Mouse (Mus musculus) embryo, embryonic 11 days (tissue): ENCODE measurements around the gene Dennd1c.
"Not testable (repeated sequence)": the region's sequence is repeated elsewhere in the genome, so short reads cannot be mapped to it uniquely, and the experiment has no call there.

Experiments used
- DNase-seq: peaks from one replicate; pipeline ENCODE4 v3.0.0-alpha.2; 2015

Dennd1c gene

GRCm38 (mm10) chr17:57094222-57094621 is 15.9 kb upstream of the Dennd1c start:
- DNase-seq, result no peak

- DNase-seq, result peak; percentile 75
These were observed 8.9 kb upstream of the Dennd1c start, which contains the start of gene Tubb4a for GRCm38 (mm10) chr17:57087049-57087832. TSS of gene Tubb4a (minus strand) at chr17:57087782.

- DNase-seq, result no peak
These were observed 7.8 kb upstream of the Dennd1c start for GRCm38 (mm10) chr17:57085970-57086757.

GRCm38 (mm10) chr17:57082481-57082880 is 4.2 kb upstream of the Dennd1c start:
- no peak for DNase-seq

- DNase-seq, result no peak
These were observed 3.0 kb upstream of the Dennd1c start for GRCm38 (mm10) chr17:57081234-57081842.

GRCm38 (mm10) chr17:57079919-57080318 is 1.6 kb upstream of the Dennd1c start:
- DNase-seq, result no peak

GRCm38 (mm10) chr17:57076916-57077315 is 1.4 kb downstream of the Dennd1c start:
- no peak for DNase-seq

- DNase-seq, result peak; percentile 84
These were observed 7.6 kb downstream of the Dennd1c start for GRCm38 (mm10) chr17:57070699-57071098.

GRCm38 (mm10) chr17:57070272-57070671 is 8.0 kb downstream of the Dennd1c start:
- no peak for DNase-seq

GRCm38 (mm10) chr17:57066908-57067307 is 11.4 kb downstream of the Dennd1c start:
- no peak for DNase-seq

- no peak for DNase-seq
These were observed 15.3 kb downstream of the Dennd1c start for GRCm38 (mm10) chr17:57063031-57063430.

GRCm38 (mm10) chr17:57062548-57062947 is 15.8 kb downstream of the Dennd1c start:
- no peak for DNase-seq

GRCm38 (mm10) chr17:57062011-57062521 is 16.2 kb downstream of the Dennd1c start:
- no peak for DNase-seq

GRCm38 (mm10) chr17:57061069-57061468 is 17.2 kb downstream of the Dennd1c start:
- DNase-seq, result no peak

GRCm38 (mm10) chr17:57060231-57060801 is 18.0 kb downstream of the Dennd1c start:
- DNase-seq, result peak; percentile 98

GRCm38 (mm10) chr17:57059486-57059977 is 18.8 kb downstream of the Dennd1c start, which contains the start of gene Slc25a23:
TSS of gene Slc25a23 (minus strand) at chr17:57059863.
- peak; percentile 91 for DNase-seq

- DNase-seq, result no peak
These were observed 19.3 kb downstream of the Dennd1c start, which contains the start of gene Crb3 for GRCm38 (mm10) chr17:57058891-57059485. TSS of gene Crb3 (plus strand) at chr17:57059105.

- DNase-seq, result no peak
These were observed 22.1 kb downstream of the Dennd1c start for GRCm38 (mm10) chr17:57056246-57056645.

- not testable (repeated sequence) for DNase-seq
These were observed 26.6 kb downstream of the Dennd1c start for GRCm38 (mm10) chr17:57051679-57052078.

GRCm38 (mm10) chr17:57048816-57049215 is 29.5 kb downstream of the Dennd1c start:
- no peak for DNase-seq

GRCm38 (mm10) chr17:57047406-57047805 is 30.9 kb downstream of the Dennd1c start:
- peak; percentile 49 for DNase-seq

- no peak for DNase-seq
These were observed 36.8 kb downstream of the Dennd1c start, which contains the start of gene Slc25a41 for GRCm38 (mm10) chr17:57041554-57041953. TSS of gene Slc25a41 (minus strand) at chr17:57041654.
